Mouse (Mus musculus) gastrocnemius, adult 2 months (tissue): ENCODE measurements around the gene Tmpo. TPM values are rescaled to one million over a fixed set of nuclear protein-coding genes. Genes with fewer than 3 reads are reported as not detected.

Experiments used
- DNase-seq: peaks from one replicate; pipeline ENCODE4 v3.0.0; 2022
- H3K27ac ChIP-seq: fragments of 200-600 bp; 2 replicates; pipeline ENCODE4 v1.8.1; 2022; ENCODE audit warnings: mild to moderate bottlenecking
- H3K4me3 ChIP-seq: fragments of 200-600 bp; 2 replicates; pipeline ENCODE4 v1.8.1; 2022; ENCODE audit warnings: mild to moderate bottlenecking, moderate library complexity
- CTCF ChIP-seq: fragments of 200-600 bp; IDR thresholded peaks from 2 replicates; pipeline ENCODE4 v1.8.1; 2022; ENCODE audit warnings: antibody characterized with exemption, mild to moderate bottlenecking, moderate library complexity
- intact Hi-C: fragments of 180-260 bp; cut with DNase I; formaldehyde crosslinking; loops from one replicate; pipeline ENCODE4 v1.15.1; 2025
- total RNA-seq, 2 experiments: library from RNA; stranded (reverse); gene quantifications; 2 replicates each; pipeline ENCODE4 v1.2.3; 2021

Tmpo gene
- total RNA-seq, 2 experiments from 2014 or later = 62.2 to 83.0 TPM

- no peak for DNase-seq
- Histone ChIP-seq H3K27ac (no peak overlapping the region), H3K4me3 (no peak overlapping the region)
- intact Hi-C loops = loop anchor here (5.0 kb wide), 2 partner anchors 70 to 410 kb away; no protein-coding TSS in a partner anchor
- no peak for TF ChIP-seq CTCF
Observed at GRCm38 (mm10) chr10:91142654-91143191, 38.4 kb downstream of the Tmpo start.

GRCm38 (mm10) chr10:91141564-91141963 is 39.6 kb downstream of the Tmpo start:
- H3K4me3 ChIP-seq = no peak overlapping the region
- peak; percentile 78 for TF ChIP-seq CTCF
- intact Hi-C loops = loop anchor here (5.0 kb wide), 2 partner anchors 69 to 409 kb away; no protein-coding TSS in a partner anchor
- no peak overlapping the region for H3K27ac ChIP-seq
- no peak for DNase-seq

- Histone ChIP-seq H3K27ac (no peak overlapping the region), H3K4me3 (no peak overlapping the region)
- TF ChIP-seq CTCF = no peak
- intact Hi-C loops = no loop called here
- no peak for DNase-seq
Observed at GRCm38 (mm10) chr10:91139148-91139766, 41.9 kb downstream of the Tmpo start.

- no peak for TF ChIP-seq CTCF
- no peak overlapping the region for H3K4me3 ChIP-seq
- intact Hi-C loops = no loop called here
- no peak for DNase-seq
- H3K27ac ChIP-seq = 0 out of 2 replicates have a peak overlapping the region, but pooled peaks have one; percentile 12
Observed at GRCm38 (mm10) chr10:91138317-91138716, 42.8 kb downstream of the Tmpo start.

GRCm38 (mm10) chr10:91137400-91137799 is 43.7 kb downstream of the Tmpo start:
- no peak for DNase-seq
- intact Hi-C loops = no loop called here

GRCm38 (mm10) chr10:91135302-91135972 is 45.7 kb downstream of the Tmpo start:
- H3K27ac ChIP-seq = no peak overlapping the region
- intact Hi-C loops = no loop called here

More at GRCm38 (mm10) chr10:91137400-91137799, 43.7 kb downstream of the Tmpo start:
- Histone ChIP-seq H3K4me3 (no peak overlapping the region), H3K27ac (no peak overlapping the region)
- no peak for TF ChIP-seq CTCF

GRCm38 (mm10) chr10:91131565-91131964 is 49.5 kb downstream of the Tmpo start:
- no peak for TF ChIP-seq CTCF
- no peak for DNase-seq
- H3K27ac ChIP-seq = no peak overlapping the region
- intact Hi-C loops = no loop called here
- no peak overlapping the region for H3K4me3 ChIP-seq

More at GRCm38 (mm10) chr10:91135302-91135972, 45.7 kb downstream of the Tmpo start:
- H3K4me3 ChIP-seq = no peak overlapping the region
- TF ChIP-seq CTCF = no peak
- no peak for DNase-seq

GRCm38 (mm10) chr10:91130792-91131191 is 50.3 kb downstream of the Tmpo start:
- TF ChIP-seq CTCF = no peak
- no peak overlapping the region for H3K27ac ChIP-seq
- H3K4me3 ChIP-seq = no peak overlapping the region
- intact Hi-C loops = no loop called here
- DNase-seq = no peak

GRCm38 (mm10) chr10:91128551-91129160 is 52.5 kb downstream of the Tmpo start:
- DNase-seq = no peak
- intact Hi-C loops = no loop called here
- Histone ChIP-seq H3K4me3 (no peak overlapping the region), H3K27ac (no peak overlapping the region)
- TF ChIP-seq CTCF = no peak

GRCm38 (mm10) chr10:91127395-91127794 is 53.7 kb downstream of the Tmpo start:
- no peak for TF ChIP-seq CTCF
- no peak for DNase-seq
- intact Hi-C loops = no loop called here
- Histone ChIP-seq H3K27ac (peak overlapping the region; percentile 38; the same call in 1 of the 2 replicates), H3K4me3 (no peak overlapping the region)

GRCm38 (mm10) chr10:91126618-91127355 is 54.3 kb downstream of the Tmpo start:
- DNase-seq = no peak
- TF ChIP-seq CTCF = no peak
- no peak overlapping the region for H3K4me3 ChIP-seq
- H3K27ac ChIP-seq = peak overlapping the region; percentile 38; the same call in 1 of the 2 replicates
- intact Hi-C loops = no loop called here
